Mouse (Mus musculus): ENCODE results near the gene Hdac10. TPM values are rescaled to one million over a fixed set of nuclear protein-coding genes. Genes with fewer than 3 reads are reported as not detected.
A peak's percentile ranks its signal among the peaks of the same experiment; 100 is the strongest.

Hdac10 gene
- polyA plus RNA-seq, 1 experiment from 2014 or later, result 31.4 TPM

- no peak overlapping the region for H3K4me2 ChIP-seq
- H3K4me3 ChIP-seq, result no peak overlapping the region
- WGBS, result 5% methylated on average over 10 of the region's 10 CpGs
- H3K4me1 ChIP-seq, result peaks cover 45% of the 10 kb centered on the region
- no peaks in the 10 kb centered on the region for H3K9me3 ChIP-seq
- no peak for ATAC-seq (replicated peaks)
- no peaks in the 10 kb centered on the region for H3K27me3 ChIP-seq (replicated peaks)
- peaks cover 32% of the 10 kb centered on the region for H3K36me3 ChIP-seq (replicated peaks)
- H3K9ac ChIP-seq, result no peak overlapping the region
- 0 out of 2 replicates have a peak overlapping the region, but pooled peaks have one; percentile 2 for H3K27ac ChIP-seq
Measured at GRCm38 (mm10) chr15:89169431-89169830, 40.9 kb upstream of the Hdac10 start.

- Histone ChIP-seq H3K27me3 (replicated peaks) (no peaks in the 10 kb centered on the region), H3K9ac (no peak overlapping the region), H3K4me1 (peaks cover 40% of the 10 kb centered on the region), H3K4me3 (no peak overlapping the region), H3K4me2 (no peak overlapping the region), H3K9me3 (no peaks in the 10 kb centered on the region), H3K36me3 (replicated peaks) (peaks cover 37% of the 10 kb centered on the region), H3K27ac (0 out of 2 replicates have a peak overlapping the region, but pooled peaks have one; percentile 2)
- no peak for ATAC-seq (replicated peaks)
- 60% methylated on average over 10 of the region's 10 CpGs for WGBS
Measured at GRCm38 (mm10) chr15:89168922-89169321, 40.4 kb upstream of the Hdac10 start.

GRCm38 (mm10) chr15:89165478-89165877 lies 37.0 kb upstream of the Hdac10 start:
- Histone ChIP-seq H3K9ac (no peak overlapping the region), H3K36me3 (replicated peaks) (peaks cover 69% of the 10 kb centered on the region), H3K9me3 (no peaks in the 10 kb centered on the region), H3K27ac (no peak overlapping the region), H3K4me1 (peaks cover 15% of the 10 kb centered on the region), H3K27me3 (replicated peaks) (no peaks in the 10 kb centered on the region), H3K4me2 (no peak overlapping the region), H3K4me3 (no peak overlapping the region)
- no peak for ATAC-seq (replicated peaks)
- WGBS, result 94% methylated on average over 12 of the region's 12 CpGs

GRCm38 (mm10) chr15:89161397-89161796 lies 32.9 kb upstream of the Hdac10 start:
- no peaks in the 10 kb centered on the region for H3K4me1 ChIP-seq
- H3K36me3 ChIP-seq (replicated peaks), result peaks cover 96% of the 10 kb centered on the region
- no peaks in the 10 kb centered on the region for H3K9me3 ChIP-seq
- H3K27me3 ChIP-seq (replicated peaks), result no peaks in the 10 kb centered on the region
- no peak for ATAC-seq (replicated peaks)
- no peak overlapping the region for H3K4me2 ChIP-seq
- 88% methylated on average over 9 of the region's 9 CpGs for WGBS
- H3K9ac ChIP-seq, result no peak overlapping the region
- no peak overlapping the region for H3K4me3 ChIP-seq
- no peak overlapping the region for H3K27ac ChIP-seq

- WGBS, result 94% methylated on average over 16 of the region's 16 CpGs
- Histone ChIP-seq H3K27ac (no peak overlapping the region), H3K9ac (no peak overlapping the region), H3K36me3 (replicated peaks) (peaks cover 92% of the 10 kb centered on the region), H3K4me1 (no peaks in the 10 kb centered on the region), H3K9me3 (no peaks in the 10 kb centered on the region), H3K4me2 (no peak overlapping the region), H3K4me3 (no peak overlapping the region), H3K27me3 (replicated peaks) (no peaks in the 10 kb centered on the region)
- no peak for ATAC-seq (replicated peaks)
Measured at GRCm38 (mm10) chr15:89158516-89158915, 30.0 kb upstream of the Hdac10 start.

- Histone ChIP-seq H3K9ac (no peak overlapping the region), H3K27me3 (replicated peaks) (no peaks in the 10 kb centered on the region), H3K4me2 (no peak overlapping the region), H3K4me3 (no peak overlapping the region), H3K9me3 (no peaks in the 10 kb centered on the region), H3K4me1 (no peaks in the 10 kb centered on the region), H3K36me3 (replicated peaks) (peaks cover 87% of the 10 kb centered on the region), H3K27ac (no peak overlapping the region)
- ATAC-seq (replicated peaks), result no peak
- 68% methylated on average over 7 of the region's 7 CpGs for WGBS
Measured at GRCm38 (mm10) chr15:89157954-89158353, 29.5 kb upstream of the Hdac10 start.

- no peak for ATAC-seq (replicated peaks)
Measured at GRCm38 (mm10) chr15:89152312-89152711, 23.8 kb upstream of the Hdac10 start.

GRCm38 (mm10) chr15:89150041-89150390 lies 21.5 kb upstream of the Hdac10 start:
- Histone ChIP-seq H3K4me1 (peaks cover 46% of the 10 kb centered on the region), H3K4me2 (peak overlapping the region; percentile 71), H3K9ac (peak overlapping the region; percentile 93), H3K27ac (peak overlapping the region; percentile 91), H3K4me3 (peak overlapping the region; percentile 89), H3K36me3 (replicated peaks) (peaks cover 9% of the 10 kb centered on the region), H3K27me3 (replicated peaks) (no peaks in the 10 kb centered on the region), H3K9me3 (no peaks in the 10 kb centered on the region)
- no peak for ATAC-seq (replicated peaks)
- 2% methylated on average over 13 of the region's 13 CpGs for WGBS

More at GRCm38 (mm10) chr15:89152312-89152711, 23.8 kb upstream of the Hdac10 start:
- Histone ChIP-seq H3K4me2 (no peak overlapping the region), H3K9ac (no peak overlapping the region), H3K9me3 (no peaks in the 10 kb centered on the region), H3K4me1 (peaks cover 32% of the 10 kb centered on the region), H3K27me3 (replicated peaks) (no peaks in the 10 kb centered on the region), H3K4me3 (no peak overlapping the region), H3K36me3 (replicated peaks) (peaks cover 32% of the 10 kb centered on the region), H3K27ac (peak overlapping the region; percentile 48)

- Histone ChIP-seq H3K4me3 (peak within 1 kb of the TSS; percentile 89), H3K27me3 (replicated peaks) (no peaks in the 10 kb centered on the region), H3K4me1 (peaks cover 46% of the 10 kb centered on the region), H3K9me3 (no peaks in the 10 kb centered on the region), H3K27ac (peak within 1 kb of the TSS; percentile 91), H3K36me3 (replicated peaks) (peaks cover 7% of the 10 kb centered on the region; the same call in 1 of the 2 replicates), H3K4me2 (peak within 1 kb of the TSS; percentile 71), H3K9ac (peak within 1 kb of the TSS; percentile 93)
- WGBS, result under 1% methylated on average over 54 of the region's 61 CpGs
- ATAC-seq (replicated peaks), result peak; percentile 66
Measured at GRCm38 (mm10) chr15:89149271-89150040, 21.0 kb upstream of the Hdac10 start, which contains the start of gene Mapk11. Gene Mapk11 (minus strand): TSS chr15:89149628.

- Histone ChIP-seq H3K4me2 (peak overlapping the region; percentile 71), H3K36me3 (replicated peaks) (peaks cover 6% of the 10 kb centered on the region; the same call in 1 of the 2 replicates), H3K9ac (peak overlapping the region; percentile 93), H3K4me1 (peaks cover 46% of the 10 kb centered on the region), H3K4me3 (peak overlapping the region; percentile 89), H3K9me3 (no peaks in the 10 kb centered on the region), H3K27ac (peak overlapping the region; percentile 91), H3K27me3 (replicated peaks) (no peaks in the 10 kb centered on the region)
- ATAC-seq (replicated peaks), result peak; percentile 2; the same call in 1 of the 2 replicates
- WGBS, result 2% methylated on average over 25 of the region's 25 CpGs
Measured at GRCm38 (mm10) chr15:89148496-89149270, 20.2 kb upstream of the Hdac10 start.

- WGBS, result 37% methylated on average over 4 of the region's 4 CpGs
- H3K27ac ChIP-seq, result 0 out of 2 replicates have a peak overlapping the region, but pooled peaks have one; percentile 91
- peak overlapping the region; percentile 93 for H3K9ac ChIP-seq
- H3K4me3 ChIP-seq, result peak overlapping the region; percentile 89
- no peak for ATAC-seq (replicated peaks)
- no peaks in the 10 kb centered on the region for H3K27me3 ChIP-seq (replicated peaks)
- H3K4me2 ChIP-seq, result peak overlapping the region; percentile 71
- H3K9me3 ChIP-seq, result no peaks in the 10 kb centered on the region
- H3K4me1 ChIP-seq, result peaks cover 46% of the 10 kb centered on the region
- 0 out of 2 replicates have a peak, but pooled peaks cover 4% of the 10 kb centered on the region for H3K36me3 ChIP-seq (replicated peaks)
Measured at GRCm38 (mm10) chr15:89147895-89148294, 19.4 kb upstream of the Hdac10 start.

GRCm38 (mm10) chr15:89147456-89147855 lies 19.0 kb upstream of the Hdac10 start:
- 14% methylated on average over 10 of the region's 10 CpGs for WGBS
- 0 out of 2 replicates have a peak, but pooled peaks cover 4% of the 10 kb centered on the region for H3K36me3 ChIP-seq (replicated peaks)
- H3K27ac ChIP-seq, result peak overlapping the region; percentile 84
- peaks cover 44% of the 10 kb centered on the region for H3K4me1 ChIP-seq
- ATAC-seq (replicated peaks), result no peak
- peak overlapping the region; percentile 89 for H3K4me3 ChIP-seq
- H3K27me3 ChIP-seq (replicated peaks), result no peaks in the 10 kb centered on the region
- H3K9me3 ChIP-seq, result no peaks in the 10 kb centered on the region
- H3K9ac ChIP-seq, result peak overlapping the region; percentile 93; the same call in 1 of the 2 replicates
- H3K4me2 ChIP-seq, result peak overlapping the region; percentile 71
